Mouse (Mus musculus) ES-E14 (cell line): ENCODE measurements around the gene Man1c1. TPM values are rescaled to one million over a fixed set of nuclear protein-coding genes. Genes with fewer than 3 reads are reported as not detected.

ENCODE experiments used
- DNase-seq: peaks from one replicate; pipeline ENCODE4 v3.0.0-alpha.2; 2013; ENCODE audit warnings: low read depth, low spot score
- H3K27ac ChIP-seq: 2 replicates; pipeline ENCODE4 v1.5.1; 2012; ENCODE audit warnings: low read depth, mild to moderate bottlenecking, low read length, moderate library complexity, mixed read lengths; ENCODE audit not compliant: poor library complexity, insufficient read depth, severe bottlenecking
- H3K36me3 ChIP-seq: 2 replicates; pipeline ENCODE4 v1.6.1; 2012; ENCODE audit warnings: mild to moderate bottlenecking, low read length, moderate library complexity, mixed read lengths; ENCODE audit not compliant: control insufficient read depth, poor library complexity, insufficient read depth, severe bottlenecking
- H3K4me1 ChIP-seq, 2 experiments: fragments of 150-350 bp in 1 of 2; sonication (generic) in 1 of 2; 2 replicates each; pipeline ENCODE4 v1.6.1; 2012; ENCODE audit warnings: low read length in 2 of 2, mild to moderate bottlenecking in 1 of 2, mixed read lengths in 1 of 2; ENCODE audit not compliant: control insufficient read depth in 2 of 2, insufficient read depth in 2 of 2, poor library complexity in 1 of 2
- H3K4me3 ChIP-seq, 2 experiments: fragments of 150-350 bp in 1 of 2; sonication (generic) in 1 of 2; 2 replicates each; pipeline ENCODE4 v1.5.1; 2012; ENCODE audit warnings: low read length in 2 of 2, low read depth in 1 of 2, mild to moderate bottlenecking in 1 of 2, mixed read lengths in 1 of 2; ENCODE audit not compliant: insufficient read depth in 1 of 2, poor library complexity in 1 of 2, severe bottlenecking in 1 of 2
- H3K9ac ChIP-seq: 2 replicates; pipeline ENCODE4 v1.6.1; 2012; ENCODE audit warnings: low read depth, mild to moderate bottlenecking, low read length, mixed read lengths; ENCODE audit not compliant: poor library complexity, insufficient read depth, severe bottlenecking
- H3K9me3 ChIP-seq: fragments of 150-350 bp; sonication (generic); 2 replicates; pipeline ENCODE4 v1.6.1; 2012; ENCODE audit warnings: low read depth, mild to moderate bottlenecking, low read length; ENCODE audit not compliant: control insufficient read depth, insufficient read depth
- CHD2 ChIP-seq: IDR thresholded peaks from 2 replicates; pipeline ENCODE4 v1.6.1; 2014; ENCODE audit warnings: mild to moderate bottlenecking, low read depth, low read length, inconsistent platforms
- HCFC1 ChIP-seq: IDR thresholded peaks from 2 replicates; pipeline ENCODE4 v1.6.1; 2012; ENCODE audit warnings: low read length, inconsistent platforms, borderline replicate concordance; ENCODE audit not compliant: insufficient read depth
- MAFK ChIP-seq: IDR thresholded peaks from 2 replicates; pipeline ENCODE4 v1.6.1; 2014; ENCODE audit warnings: mild to moderate bottlenecking, low read depth, low read length, inconsistent platforms; ENCODE audit not compliant: insufficient read depth
- ZC3H11A ChIP-seq: IDR thresholded peaks from 2 replicates; pipeline ENCODE4 v1.6.1; 2012; ENCODE audit warnings: low read depth, mild to moderate bottlenecking, inconsistent platforms, low read length, borderline replicate concordance
- ZNF384 ChIP-seq: IDR thresholded peaks from 2 replicates; pipeline ENCODE4 v1.6.1; 2012; ENCODE audit warnings: low read depth, low read length, inconsistent platforms
- in situ Hi-C, 2 experiments: fragments of 600-800 bp; cut with MboI; formaldehyde crosslinking; loops; one replicate each; pipeline ENCODE4 v1.15.1; 2025; ENCODE audit warnings: low sequenced_read_pairs in 2 of 2, inconsistent platforms in 1 of 2; ENCODE audit not compliant: unreplicated experiment in 2 of 2
- total RNA-seq: library from RNA; depleted of rRNA; stranded (reverse); fragments of 300-350 nt; gene quantifications from 2 replicates; pipeline ENCODE4 v1.2.3, GENCODE M21; 2012

Man1c1 gene
- total RNA-seq, 1 experiment: 6.1 TPM

DNA sequence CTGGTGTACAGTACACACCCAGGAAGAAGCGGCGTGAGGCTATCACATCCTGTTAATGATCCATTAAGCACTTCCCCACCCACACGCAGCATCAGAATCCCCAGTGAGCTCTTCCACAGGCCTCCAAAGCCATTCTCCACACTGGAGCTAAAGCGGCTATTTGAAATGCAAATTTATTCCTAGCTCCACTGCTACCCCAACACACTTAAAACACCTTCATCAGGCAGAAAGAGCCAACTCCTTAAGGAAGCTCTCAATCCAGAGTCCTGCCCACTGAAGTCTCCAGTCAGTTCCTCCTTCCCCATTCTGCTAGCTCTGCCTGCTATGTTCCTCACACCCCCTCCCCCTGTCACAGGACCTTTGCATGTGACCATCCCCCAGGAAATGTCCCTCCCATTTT, 51.4 kb downstream of the Man1c1 start:
- TF ChIP-seq ZC3H11A: no peak
- no peak for TF ChIP-seq CHD2
- no peak for TF ChIP-seq ZNF384
- TF ChIP-seq MAFK: no peak
- no peak for TF ChIP-seq HCFC1
- Histone ChIP-seq H3K9ac (no peak overlapping the region), H3K4me3 (no peak overlapping the region), H3K4me1 (peaks cover 0 to 8% of the 10 kb centered on the region in 2 experiments; a peak in 2 of 4 replicates), H3K27ac (no peak overlapping the region), H3K36me3 (no peaks in the 10 kb centered on the region), H3K9me3 (no peaks in the 10 kb centered on the region)
- no peak for DNase-seq
- in situ Hi-C loops: no loop called here

- no peak overlapping the region for H3K9ac ChIP-seq
- in situ Hi-C loops: no loop called here
- TF ChIP-seq MAFK: no peak
- no peak for TF ChIP-seq ZNF384
- TF ChIP-seq CHD2: no peak
- TF ChIP-seq ZC3H11A: no peak
- no peak for TF ChIP-seq HCFC1
- H3K9me3 ChIP-seq: no peaks in the 10 kb centered on the region
- DNase-seq: no peak
- H3K36me3 ChIP-seq: no peaks in the 10 kb centered on the region
- H3K4me1 ChIP-seq: peaks cover 0 to 8% of the 10 kb centered on the region in 2 experiments; a peak in 2 of 4 replicates
- H3K4me3 ChIP-seq: no peak overlapping the region
- H3K27ac ChIP-seq: no peak overlapping the region
These were observed 51.9 kb downstream of the Man1c1 start for GRCm38 (mm10) chr4:134652151-134652550.

- in situ Hi-C loops: no loop called here
These were observed 52.7 kb downstream of the Man1c1 start for GRCm38 (mm10) chr4:134651358-134651757.

GRCm38 (mm10) chr4:134645042-134645948, 58.8 kb downstream of the Man1c1 start:
- H3K9ac ChIP-seq: no peak overlapping the region
- in situ Hi-C loops: no loop called here
- no peak for TF ChIP-seq ZNF384
- no peak for TF ChIP-seq ZC3H11A
- no peak for TF ChIP-seq MAFK
- no peak for TF ChIP-seq CHD2
- TF ChIP-seq HCFC1: no peak

More at GRCm38 (mm10) chr4:134651358-134651757, 52.7 kb downstream of the Man1c1 start:
- Histone ChIP-seq H3K9ac (no peak overlapping the region), H3K36me3 (no peaks in the 10 kb centered on the region), H3K27ac (no peak overlapping the region; the same call in 1 of the 2 replicates), H3K9me3 (no peaks in the 10 kb centered on the region), H3K4me1 (peaks cover 0 to 8% of the 10 kb centered on the region in 2 experiments; a peak in 2 of 4 replicates), H3K4me3 (no peak overlapping the region)
- no peak for TF ChIP-seq ZC3H11A
- TF ChIP-seq HCFC1: no peak
- no peak for TF ChIP-seq ZNF384
- TF ChIP-seq CHD2: no peak
- no peak for TF ChIP-seq MAFK
- DNase-seq: no peak

More at GRCm38 (mm10) chr4:134645042-134645948, 58.8 kb downstream of the Man1c1 start:
- no peaks in the 10 kb centered on the region for H3K9me3 ChIP-seq
- H3K36me3 ChIP-seq: no peaks in the 10 kb centered on the region
- H3K4me3 ChIP-seq: no peak overlapping the region
- H3K4me1 ChIP-seq: peaks cover 0 to 5% of the 10 kb centered on the region in 2 experiments; a peak in 1 of 4 replicates
- H3K27ac ChIP-seq: no peak overlapping the region
- DNase-seq: no peak
